Mouse (Mus musculus): ENCODE results near the gene Cep152. TPM values are rescaled to one million over a fixed set of nuclear protein-coding genes. Genes with fewer than 3 reads are reported as not detected.

Cep152 gene
- polyA plus RNA-seq, 1 experiment from 2014 or later: 6.3 TPM

- Histone ChIP-seq H3K9ac (peak overlapping the region; percentile 40), H3K27ac (peak overlapping the region; percentile 71)
- WGBS: 9% methylated on average over 10 of the region's 10 CpGs
Measured at GRCm38 (mm10) chr2:125659823-125660536, 35.1 kb upstream of the Cep152 start.

GRCm38 (mm10) chr2:125655391-125655790 lies 30.5 kb upstream of the Cep152 start:
- H3K9me3 ChIP-seq: no peaks in the 10 kb centered on the region
- H3K4me3 ChIP-seq: no peak overlapping the region
- no peak overlapping the region for H3K27ac ChIP-seq
- WGBS: 86% methylated on average over 9 of the region's 9 CpGs
- H3K27me3 ChIP-seq: no peaks in the 10 kb centered on the region
- H3K4me2 ChIP-seq: no peak overlapping the region
- peaks cover 2% of the 10 kb centered on the region; the same call in 1 of the 2 replicates for H3K4me1 ChIP-seq
- no peak for ATAC-seq (ENCODE audit: insufficient number of reproducible peaks, low FRiP score, low TSS enrichment, low read depth)
- H3K36me3 ChIP-seq: no peaks in the 10 kb centered on the region
- H3K9ac ChIP-seq: no peak overlapping the region

More at GRCm38 (mm10) chr2:125659823-125660536, 35.1 kb upstream of the Cep152 start:
- Histone ChIP-seq H3K4me1 (peaks cover 10% of the 10 kb centered on the region; the same call in 1 of the 2 replicates), H3K9me3 (no peaks in the 10 kb centered on the region), H3K27me3 (no peaks in the 10 kb centered on the region), H3K4me2 (peak overlapping the region; percentile 57), H3K4me3 (peak overlapping the region; percentile 37), H3K36me3 (no peaks in the 10 kb centered on the region)
- ATAC-seq (ENCODE audit: insufficient number of reproducible peaks, low FRiP score, low TSS enrichment, low read depth): 0 out of 2 replicates have a peak, but pooled peaks have one; percentile 45

- Histone ChIP-seq H3K9me3 (no peaks in the 10 kb centered on the region), H3K4me3 (no peak overlapping the region), H3K4me1 (no peaks in the 10 kb centered on the region), H3K27ac (no peak overlapping the region), H3K27me3 (no peaks in the 10 kb centered on the region), H3K9ac (no peak overlapping the region), H3K4me2 (no peak overlapping the region), H3K36me3 (no peaks in the 10 kb centered on the region)
- WGBS: 88% methylated on average over 2 of the region's 2 CpGs
- ATAC-seq (ENCODE audit: insufficient number of reproducible peaks, low FRiP score, low TSS enrichment, low read depth): no peak
Measured at GRCm38 (mm10) chr2:125653286-125653685, 28.4 kb upstream of the Cep152 start.

DNA sequence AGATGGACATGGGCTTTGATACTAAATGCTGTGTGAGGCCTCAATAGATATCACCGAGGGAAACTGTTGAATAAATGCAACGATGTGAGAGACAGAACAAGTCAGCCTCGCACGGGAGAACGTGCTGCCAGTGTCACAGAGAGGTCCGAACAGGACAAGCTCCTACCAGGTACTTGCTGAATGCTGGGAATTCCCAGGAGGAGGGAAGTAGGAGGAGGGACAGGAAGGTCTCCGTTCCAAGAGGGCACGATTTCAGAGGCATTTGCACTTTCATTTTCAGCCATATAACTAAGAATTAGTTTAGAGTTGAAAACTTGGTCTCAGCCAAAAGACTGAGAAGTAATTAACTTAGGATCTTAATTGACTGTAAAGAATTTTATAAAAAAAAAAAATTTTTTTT lies 26.6 kb upstream of the Cep152 start:
- Histone ChIP-seq H3K27me3 (no peaks in the 10 kb centered on the region), H3K4me2 (no peak overlapping the region), H3K4me1 (no peaks in the 10 kb centered on the region), H3K9ac (no peak overlapping the region), H3K4me3 (no peak overlapping the region), H3K9me3 (no peaks in the 10 kb centered on the region), H3K27ac (no peak overlapping the region), H3K36me3 (no peaks in the 10 kb centered on the region)
- no peak for ATAC-seq (ENCODE audit: insufficient number of reproducible peaks, low FRiP score, low TSS enrichment, low read depth)
- 80% methylated on average over 8 of the region's 8 CpGs for WGBS

- no peak overlapping the region for H3K9ac ChIP-seq
- ATAC-seq (ENCODE audit: insufficient number of reproducible peaks, low FRiP score, low TSS enrichment, low read depth): no peak
- H3K4me2 ChIP-seq: no peak overlapping the region
- no peaks in the 10 kb centered on the region for H3K4me1 ChIP-seq
- no peaks in the 10 kb centered on the region for H3K36me3 ChIP-seq
- no peaks in the 10 kb centered on the region for H3K9me3 ChIP-seq
- H3K4me3 ChIP-seq: no peak overlapping the region
- no peaks in the 10 kb centered on the region for H3K27me3 ChIP-seq
- H3K27ac ChIP-seq: no peak overlapping the region
- 79% methylated on average over 14 of the region's 14 CpGs for WGBS
Measured at GRCm38 (mm10) chr2:125650742-125651352, 25.9 kb upstream of the Cep152 start.

- Histone ChIP-seq H3K4me2 (no peak overlapping the region), H3K36me3 (no peaks in the 10 kb centered on the region), H3K27me3 (no peaks in the 10 kb centered on the region), H3K4me1 (no peaks in the 10 kb centered on the region), H3K27ac (no peak overlapping the region), H3K9ac (no peak overlapping the region), H3K9me3 (no peaks in the 10 kb centered on the region), H3K4me3 (no peak overlapping the region)
- ATAC-seq (ENCODE audit: insufficient number of reproducible peaks, low FRiP score, low TSS enrichment, low read depth): no peak
- 75% methylated on average over 5 of the region's 5 CpGs for WGBS
Measured at GRCm38 (mm10) chr2:125650038-125650437, 25.1 kb upstream of the Cep152 start.

DNA sequence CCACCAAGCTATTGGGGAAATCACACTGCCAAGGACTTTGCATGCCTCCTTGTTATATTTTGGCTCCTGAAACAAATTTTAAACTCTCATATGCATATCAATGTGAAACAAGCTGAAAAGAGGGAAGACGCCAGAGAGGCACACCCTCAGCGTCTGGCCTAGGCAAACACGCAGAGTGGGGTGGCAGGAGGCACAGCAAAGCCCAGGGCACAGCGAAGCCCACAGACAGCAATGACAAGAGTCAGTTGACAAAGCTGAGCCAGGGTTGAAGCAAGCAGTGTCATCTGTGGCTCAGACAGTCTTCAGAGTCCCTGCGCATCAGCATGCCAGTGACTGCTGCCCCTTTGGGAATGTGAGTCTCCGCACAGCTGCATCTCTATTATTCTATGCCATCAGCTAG lies 20.0 kb upstream of the Cep152 start:
- Histone ChIP-seq H3K9me3 (no peaks in the 10 kb centered on the region), H3K4me3 (no peak overlapping the region), H3K4me1 (no peaks in the 10 kb centered on the region), H3K27ac (no peak overlapping the region), H3K9ac (no peak overlapping the region), H3K4me2 (no peak overlapping the region), H3K27me3 (no peaks in the 10 kb centered on the region), H3K36me3 (no peaks in the 10 kb centered on the region)
- 81% methylated on average over 6 of the region's 6 CpGs for WGBS
- ATAC-seq (ENCODE audit: insufficient number of reproducible peaks, low FRiP score, low TSS enrichment, low read depth): no peak

- Histone ChIP-seq H3K4me1 (no peaks in the 10 kb centered on the region), H3K27me3 (no peaks in the 10 kb centered on the region), H3K27ac (no peak overlapping the region), H3K9me3 (no peaks in the 10 kb centered on the region), H3K4me2 (no peak overlapping the region), H3K36me3 (no peaks in the 10 kb centered on the region), H3K4me3 (no peak overlapping the region), H3K9ac (no peak overlapping the region)
- WGBS: 82% methylated on average over 7 of the region's 7 CpGs
- ATAC-seq (ENCODE audit: insufficient number of reproducible peaks, low FRiP score, low TSS enrichment, low read depth): no peak
Measured at GRCm38 (mm10) chr2:125637331-125637730, 12.4 kb upstream of the Cep152 start.

GRCm38 (mm10) chr2:125630010-125630409 lies 5.1 kb upstream of the Cep152 start:
- ATAC-seq (ENCODE audit: insufficient number of reproducible peaks, low FRiP score, low TSS enrichment, low read depth): no peak
- peaks cover 7% of the 10 kb centered on the region; the same call in 1 of the 2 replicates for H3K4me1 ChIP-seq
- WGBS: 97% methylated on average over 2 of the region's 2 CpGs

DNA sequence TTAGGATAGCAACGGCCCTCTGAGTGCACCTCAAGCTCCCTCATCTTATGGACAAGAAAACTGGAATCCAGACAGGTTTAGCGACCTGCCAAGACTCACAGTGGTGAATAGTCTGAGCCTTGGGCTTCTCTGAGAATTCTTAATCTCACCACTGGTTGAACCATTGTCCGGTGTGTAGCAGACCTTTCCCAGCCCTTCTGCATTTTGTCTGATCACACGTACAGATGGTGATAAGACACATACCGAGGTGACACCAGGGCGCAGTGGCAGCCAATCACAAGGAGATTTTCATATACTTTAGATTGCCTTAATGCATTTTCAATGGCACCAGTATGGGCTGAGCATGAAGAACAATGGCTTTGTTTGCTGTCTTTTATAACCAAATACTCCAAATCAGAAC lies 3.6 kb upstream of the Cep152 start:
- Histone ChIP-seq H3K9me3 (no peaks in the 10 kb centered on the region), H3K4me3 (no peak overlapping the region), H3K4me2 (no peak overlapping the region), H3K36me3 (no peaks in the 10 kb centered on the region), H3K9ac (no peak overlapping the region), H3K27me3 (no peaks in the 10 kb centered on the region), H3K4me1 (peaks cover 17% of the 10 kb centered on the region), H3K27ac (no peak overlapping the region)
- no peak for ATAC-seq (ENCODE audit: insufficient number of reproducible peaks, low FRiP score, low TSS enrichment, low read depth)
- 81% methylated on average over 6 of the region's 6 CpGs for WGBS

More at GRCm38 (mm10) chr2:125630010-125630409, 5.1 kb upstream of the Cep152 start:
- H3K27me3 ChIP-seq: no peaks in the 10 kb centered on the region
- no peaks in the 10 kb centered on the region for H3K36me3 ChIP-seq
- no peak overlapping the region for H3K4me2 ChIP-seq
- no peak overlapping the region for H3K27ac ChIP-seq
- H3K9me3 ChIP-seq: no peaks in the 10 kb centered on the region
- H3K9ac ChIP-seq: no peak overlapping the region
- no peak overlapping the region for H3K4me3 ChIP-seq

DNA sequence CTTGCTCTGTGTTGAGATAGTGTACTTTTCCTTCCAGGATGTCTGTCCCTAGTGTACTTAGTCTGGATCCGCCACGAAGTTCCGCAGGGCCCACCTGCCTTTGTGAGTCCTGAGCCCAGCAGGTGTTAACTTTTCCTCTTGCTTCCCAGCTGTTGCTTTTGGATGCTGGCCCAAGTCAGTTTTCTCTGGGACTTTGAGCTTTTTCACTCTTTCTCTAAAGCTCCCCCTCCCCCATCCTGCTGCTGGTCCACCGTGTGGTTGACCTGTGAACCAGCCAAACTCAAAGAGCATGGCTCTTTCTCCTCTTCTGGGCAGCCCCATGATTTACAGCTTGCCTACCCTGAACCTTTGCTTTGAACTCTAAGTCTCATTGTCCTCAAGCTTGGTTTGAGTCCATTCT lies 1.6 kb upstream of the Cep152 start:
- Histone ChIP-seq H3K4me2 (no peak overlapping the region), H3K4me3 (no peak overlapping the region), H3K27me3 (no peaks in the 10 kb centered on the region), H3K9ac (no peak overlapping the region), H3K36me3 (no peaks in the 10 kb centered on the region), H3K9me3 (no peaks in the 10 kb centered on the region), H3K4me1 (peaks cover 21% of the 10 kb centered on the region), H3K27ac (no peak overlapping the region)
- WGBS: 68% methylated on average over 4 of the region's 4 CpGs
- ATAC-seq (ENCODE audit: insufficient number of reproducible peaks, low FRiP score, low TSS enrichment, low read depth): no peak

DNA sequence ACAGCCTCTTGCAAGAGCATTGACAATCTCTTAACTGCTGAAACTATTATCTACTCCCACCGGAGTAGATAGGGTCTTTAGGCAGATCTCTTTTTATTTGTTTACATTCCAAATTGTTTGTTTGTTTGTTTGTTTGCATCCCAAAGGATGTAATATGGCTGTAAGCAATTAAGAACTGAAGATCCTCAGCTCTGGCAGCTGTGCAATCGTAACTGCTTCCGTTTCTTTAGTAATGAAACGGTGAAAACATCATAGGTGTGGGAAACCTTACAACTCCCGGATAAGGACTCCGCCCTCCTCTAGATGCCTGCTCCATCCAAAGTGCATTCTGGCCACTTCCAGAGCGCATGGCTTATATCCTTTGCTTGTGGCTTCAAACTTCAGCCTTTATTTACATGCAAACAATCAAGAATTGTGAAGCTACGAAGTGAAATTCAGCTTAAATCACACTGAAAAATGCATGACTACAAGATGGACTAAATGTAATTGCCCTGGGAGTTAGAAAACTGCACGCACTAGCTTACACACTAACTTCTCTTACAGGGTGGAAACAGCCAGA lies 707 bp downstream of the Cep152 start:
- peak overlapping the region; percentile 63 for H3K4me2 ChIP-seq
- 8% methylated on average over 9 of the region's 9 CpGs for WGBS
- H3K27me3 ChIP-seq: no peaks in the 10 kb centered on the region
- no peak overlapping the region for H3K27ac ChIP-seq
- peak overlapping the region; percentile 76 for H3K9ac ChIP-seq
- H3K36me3 ChIP-seq: peaks cover 8% of the 10 kb centered on the region
- H3K4me1 ChIP-seq: peaks cover 21% of the 10 kb centered on the region
- no peaks in the 10 kb centered on the region for H3K9me3 ChIP-seq
- H3K4me3 ChIP-seq: peak overlapping the region; percentile 73
- no peak for ATAC-seq (ENCODE audit: insufficient number of reproducible peaks, low FRiP score, low TSS enrichment, low read depth)

Measured in limb, embryonic 15.5 days (tissue).